Mouse (Mus musculus) G1E-ER4 (cell line): ENCODE measurements around the gene Gm20425. TPM values are rescaled to one million over a fixed set of nuclear protein-coding genes. Genes with fewer than 3 reads are reported as not detected.

ENCODE experiments used
- GATA1 ChIP-seq: IDR thresholded peaks from one replicate; pipeline ENCODE4 v1.8.0; 2012; ENCODE audit warnings: low read length, inconsistent platforms
- polyA plus RNA-seq: library from polyadenylated mRNA; stranded (reverse); fragments of >175 nt; gene quantifications from 2 replicates; pipeline ENCODE4 v1.2.3, GENCODE M21; 2012

Gene Gm20425
- polyA plus RNA-seq, 1 experiment: not detected

GRCm38 (mm10) chr9:103145351-103145750, 84.8 kb downstream of the Gm20425 start:
- no peak for TF ChIP-seq GATA1

GRCm38 (mm10) chr9:103143881-103144280, 86.2 kb downstream of the Gm20425 start:
- TF ChIP-seq GATA1: no peak

GRCm38 (mm10) chr9:103141266-103141665, 88.8 kb downstream of the Gm20425 start:
- no peak for TF ChIP-seq GATA1

- TF ChIP-seq GATA1: no peak
Observed at GRCm38 (mm10) chr9:103140384-103140783, 89.7 kb downstream of the Gm20425 start.

Other genes with a start within 250 kb of the Gm20425 start
- not detected in 2 replicates for gene Slco2a1, start 241.6 kb downstream of the Gm20425 start, polyA plus RNA-seq
- gene Rab6b, start 118.5 kb downstream of the Gm20425 start, polyA plus RNA-seq: not detected in 2 replicates
- 13.2 and 25.4 TPM in 2 replicates for gene Srprb, start 28.2 kb downstream of the Gm20425 start, polyA plus RNA-seq
- not detected in 2 replicates for gene Trf, start 137 bp upstream of the Gm20425 start, polyA plus RNA-seq
- 3.3 and 4.2 TPM in 2 replicates for gene 1300017J02Rik, start 74.8 kb upstream of the Gm20425 start, polyA plus RNA-seq
- 45.7 and 55.1 TPM in 2 replicates for gene Topbp1, start 74.9 kb upstream of the Gm20425 start, polyA plus RNA-seq
- 294 and 445 TPM in 2 replicates for gene Cdv3, start 135.5 kb upstream of the Gm20425 start, polyA plus RNA-seq